Mouse (Mus musculus) heart, embryonic 13.5 days (tissue): ENCODE measurements at regions not wholly inside any gene's neighbourhood (a gene's known extent, or its start where the extent isn't known, plus 50 kb on each side); places are given as distances from the start of the nearest gene placed in this dataset.
A peak's percentile ranks its signal among the peaks of the same experiment; 100 is the strongest.

Experiments used
- ATAC-seq: fragments of 200-750 bp; cut with Nextera tagmentation; 2 replicates; pipeline ENCODE4 v1.8.0; 2017; ENCODE audit warnings: moderate TSS enrichment; ENCODE audit not compliant: insufficient number of reproducible peaks, low FRiP score, low TSS enrichment; ENCODE audit errors: extremely low read depth
- H3K27ac ChIP-seq: fragments of 300-500 bp; sonication (generic); replicated peaks from 2 replicates; pipeline ENCODE4 v1.5.1; 2015; ENCODE audit warnings: moderate library complexity, mild to moderate bottlenecking, inconsistent platforms
- H3K27me3 ChIP-seq: fragments of 300-500 bp; sonication (generic); replicated peaks from 2 replicates; pipeline ENCODE4 v1.6.1; 2015; ENCODE audit warnings: mild to moderate bottlenecking, inconsistent platforms
- H3K36me3 ChIP-seq: fragments of 300-500 bp; sonication (generic); 2 replicates; pipeline ENCODE4 v1.6.1; 2015; ENCODE audit warnings: mild to moderate bottlenecking, inconsistent platforms
- H3K4me1 ChIP-seq: fragments of 300-500 bp; sonication (generic); 2 replicates; pipeline ENCODE4 v1.6.1; 2015; ENCODE audit warnings: inconsistent platforms
- H3K4me2 ChIP-seq: fragments of 300-500 bp; sonication (generic); 2 replicates; pipeline ENCODE4 v1.6.1; 2015; ENCODE audit warnings: inconsistent platforms, mild to moderate bottlenecking, moderate library complexity
- H3K4me3 ChIP-seq: fragments of 300-500 bp; sonication (generic); 2 replicates; pipeline ENCODE4 v1.5.1; 2015; ENCODE audit warnings: moderate library complexity, mild to moderate bottlenecking, inconsistent platforms
- H3K9ac ChIP-seq: fragments of 300-500 bp; sonication (generic); 2 replicates; pipeline ENCODE4 v1.6.1; 2015; ENCODE audit warnings: inconsistent platforms, mild to moderate bottlenecking, moderate library complexity
- H3K9me3 ChIP-seq: fragments of 300-500 bp; sonication (generic); 2 replicates; pipeline ENCODE4 v1.6.1; 2016; ENCODE audit warnings: inconsistent platforms
- WGBS: fragments of 180-500 bp; shearing (Covaris S2); methylation state at CpG from one replicate; pipeline ENCODE4 v1.1.7; 2015; ENCODE audit warnings: mixed read lengths; 5-methylcytosine and 5-hydroxymethylcytosine counted together

- no peaks in the 10 kb centered on the region for H3K36me3 ChIP-seq
- no peaks in the 10 kb centered on the region for H3K27me3 ChIP-seq
- WGBS: 61% methylated on average over 4 of the region's 4 CpGs
- H3K27ac ChIP-seq: no peak overlapping the region
- no peaks in the 10 kb centered on the region for H3K4me1 ChIP-seq
- ATAC-seq: no peak
- no peak overlapping the region for H3K4me3 ChIP-seq
- no peak overlapping the region for H3K4me2 ChIP-seq
- H3K9me3 ChIP-seq: no peaks in the 10 kb centered on the region
- no peak overlapping the region for H3K9ac ChIP-seq
Measured at GRCm38 (mm10) chr1:44957125-44957524, 354.2 kb upstream of the Col3a1 start.

GRCm38 (mm10) chr1:44987171-44987570 lies 324.2 kb upstream of the Col3a1 start:
- no peak overlapping the region for H3K4me3 ChIP-seq
- no peaks in the 10 kb centered on the region for H3K9me3 ChIP-seq
- H3K27me3 ChIP-seq: no peaks in the 10 kb centered on the region
- no peak overlapping the region for H3K9ac ChIP-seq
- WGBS: 24% methylated on average over 3 of the region's 3 CpGs
- no peak overlapping the region for H3K4me2 ChIP-seq
- no peaks in the 10 kb centered on the region for H3K36me3 ChIP-seq
- no peak for ATAC-seq
- 0 out of 2 replicates have a peak overlapping the region, but pooled peaks have one; percentile 8 for H3K27ac ChIP-seq
- peaks cover 7% of the 10 kb centered on the region for H3K4me1 ChIP-seq

GRCm38 (mm10) chr1:45020516-45020915 lies 290.8 kb upstream of the Col3a1 start:
- Histone ChIP-seq H3K4me3 (no peak overlapping the region), H3K27ac (peak overlapping the region; percentile 81), H3K27me3 (no peaks in the 10 kb centered on the region), H3K9me3 (no peaks in the 10 kb centered on the region), H3K4me2 (no peak overlapping the region), H3K9ac (no peak overlapping the region), H3K36me3 (no peaks in the 10 kb centered on the region), H3K4me1 (peaks cover 34% of the 10 kb centered on the region)
- ATAC-seq: no peak

GRCm38 (mm10) chr1:45021234-45021633 lies 290.1 kb upstream of the Col3a1 start:
- Histone ChIP-seq H3K4me2 (no peak overlapping the region), H3K4me3 (no peak overlapping the region), H3K9me3 (0 out of 2 replicates have a peak, but pooled peaks cover 4% of the 10 kb centered on the region), H3K36me3 (no peaks in the 10 kb centered on the region), H3K9ac (no peak overlapping the region), H3K27me3 (no peaks in the 10 kb centered on the region), H3K27ac (peak overlapping the region; percentile 51), H3K4me1 (peaks cover 29% of the 10 kb centered on the region)
- 51% methylated on average over 2 of the region's 2 CpGs for WGBS
- no peak for ATAC-seq

- Histone ChIP-seq H3K9me3 (0 out of 2 replicates have a peak, but pooled peaks cover 4% of the 10 kb centered on the region), H3K36me3 (no peaks in the 10 kb centered on the region), H3K27ac (peak overlapping the region; percentile 61; the same call in 1 of the 2 replicates), H3K27me3 (no peaks in the 10 kb centered on the region), H3K4me3 (no peak overlapping the region), H3K4me2 (no peak overlapping the region), H3K9ac (no peak overlapping the region), H3K4me1 (peaks cover 25% of the 10 kb centered on the region)
- 60% methylated on average over 1 of the region's 1 CpGs for WGBS
- ATAC-seq: no peak
Measured at GRCm38 (mm10) chr1:45022146-45022841, 289.0 kb upstream of the Col3a1 start.

GRCm38 (mm10) chr1:45023336-45023735 lies 288.0 kb upstream of the Col3a1 start:
- 71% methylated on average over 3 of the region's 3 CpGs for WGBS
- Histone ChIP-seq H3K36me3 (no peaks in the 10 kb centered on the region), H3K9ac (no peak overlapping the region), H3K4me3 (no peak overlapping the region), H3K27me3 (no peaks in the 10 kb centered on the region), H3K27ac (peak overlapping the region; percentile 61; the same call in 1 of the 2 replicates), H3K9me3 (0 out of 2 replicates have a peak, but pooled peaks cover 4% of the 10 kb centered on the region), H3K4me1 (peaks cover 22% of the 10 kb centered on the region), H3K4me2 (no peak overlapping the region)
- ATAC-seq: no peak

GRCm38 (mm10) chr1:45031436-45032027 lies 279.8 kb upstream of the Col3a1 start:
- H3K27ac ChIP-seq: no peak overlapping the region
- H3K36me3 ChIP-seq: no peaks in the 10 kb centered on the region
- no peaks in the 10 kb centered on the region for H3K27me3 ChIP-seq
- 58% methylated on average over 4 of the region's 4 CpGs for WGBS
- H3K9ac ChIP-seq: no peak overlapping the region
- no peak overlapping the region for H3K4me3 ChIP-seq
- no peak for ATAC-seq
- H3K4me1 ChIP-seq: no peaks in the 10 kb centered on the region
- no peaks in the 10 kb centered on the region for H3K9me3 ChIP-seq
- H3K4me2 ChIP-seq: no peak overlapping the region

GRCm38 (mm10) chr1:45033343-45033742 lies 278.0 kb upstream of the Col3a1 start:
- 79% methylated on average over 7 of the region's 7 CpGs for WGBS
- H3K36me3 ChIP-seq: no peaks in the 10 kb centered on the region
- no peak overlapping the region for H3K4me3 ChIP-seq
- no peak for ATAC-seq
- H3K4me1 ChIP-seq: no peaks in the 10 kb centered on the region
- no peaks in the 10 kb centered on the region for H3K9me3 ChIP-seq
- no peaks in the 10 kb centered on the region for H3K27me3 ChIP-seq
- H3K27ac ChIP-seq: no peak overlapping the region
- no peak overlapping the region for H3K4me2 ChIP-seq
- no peak overlapping the region for H3K9ac ChIP-seq

GRCm38 (mm10) chr1:45041328-45041727 lies 270.0 kb upstream of the Col3a1 start:
- WGBS: 84% methylated on average over 1 of the region's 1 CpGs
- no peak overlapping the region for H3K27ac ChIP-seq
- no peaks in the 10 kb centered on the region for H3K27me3 ChIP-seq
- ATAC-seq: no peak
- no peaks in the 10 kb centered on the region for H3K36me3 ChIP-seq
- H3K4me2 ChIP-seq: no peak overlapping the region
- no peaks in the 10 kb centered on the region for H3K4me1 ChIP-seq
- H3K4me3 ChIP-seq: no peak overlapping the region
- H3K9ac ChIP-seq: no peak overlapping the region
- no peaks in the 10 kb centered on the region for H3K9me3 ChIP-seq

GRCm38 (mm10) chr1:45041815-45042214 lies 269.5 kb upstream of the Col3a1 start:
- H3K9me3 ChIP-seq: no peaks in the 10 kb centered on the region
- H3K4me1 ChIP-seq: no peaks in the 10 kb centered on the region
- no peak overlapping the region for H3K4me2 ChIP-seq
- no peak overlapping the region for H3K27ac ChIP-seq
- no peak overlapping the region for H3K9ac ChIP-seq
- no peaks in the 10 kb centered on the region for H3K27me3 ChIP-seq
- no peak for ATAC-seq
- H3K4me3 ChIP-seq: no peak overlapping the region
- H3K36me3 ChIP-seq: no peaks in the 10 kb centered on the region

GRCm38 (mm10) chr1:45043245-45043926 lies 268.0 kb upstream of the Col3a1 start:
- Histone ChIP-seq H3K4me3 (no peak overlapping the region), H3K27ac (peak overlapping the region; percentile 44), H3K9ac (no peak overlapping the region), H3K36me3 (no peaks in the 10 kb centered on the region), H3K4me2 (no peak overlapping the region), H3K27me3 (no peaks in the 10 kb centered on the region), H3K9me3 (no peaks in the 10 kb centered on the region), H3K4me1 (no peaks in the 10 kb centered on the region)
- ATAC-seq: no peak
